Mouse (Mus musculus) hindbrain, embryonic 15.5 days (tissue): Measurements from ENCODE around the gene Magi1. TPM values are rescaled to one million over a fixed set of nuclear protein-coding genes. Genes with fewer than 3 reads are reported as not detected.

Experiments
- ATAC-seq: fragments of 200-750 bp; cut with Nextera tagmentation; 2 replicates; pipeline ENCODE4 v1.8.0; 2017; ENCODE audit warnings: low read depth, moderate number of reproducible peaks, moderate TSS enrichment; ENCODE audit not compliant: low FRiP score
- H3K27ac ChIP-seq: fragments of 300-500 bp; sonication (generic); replicated peaks from 2 replicates; pipeline ENCODE4 v1.5.1; 2015; ENCODE audit warnings: mild to moderate bottlenecking, inconsistent platforms
- H3K27me3 ChIP-seq: fragments of 300-500 bp; sonication (generic); 2 replicates; pipeline ENCODE4 v1.6.1; 2015; ENCODE audit warnings: control low read depth, inconsistent platforms
- H3K36me3 ChIP-seq: fragments of 300-500 bp; sonication (generic); 2 replicates; pipeline ENCODE4 v1.6.1; 2015; ENCODE audit warnings: control low read depth, inconsistent platforms
- H3K4me1 ChIP-seq: fragments of 300-500 bp; sonication (generic); replicated peaks from 2 replicates; pipeline ENCODE4 v1.6.1; 2015; ENCODE audit warnings: control low read depth, inconsistent platforms
- H3K4me2 ChIP-seq: fragments of 300-500 bp; sonication (generic); 2 replicates; pipeline ENCODE4 v1.6.1; 2015; ENCODE audit warnings: moderate library complexity, mild to moderate bottlenecking, inconsistent platforms
- H3K4me3 ChIP-seq: fragments of 300-500 bp; sonication (generic); 2 replicates; pipeline ENCODE4 v1.5.1; 2015; ENCODE audit warnings: mild to moderate bottlenecking, inconsistent platforms
- H3K9ac ChIP-seq: fragments of 300-500 bp; sonication (generic); 2 replicates; pipeline ENCODE4 v1.6.1; 2015; ENCODE audit warnings: inconsistent platforms
- H3K9me3 ChIP-seq: fragments of 300-500 bp; sonication (generic); 2 replicates; pipeline ENCODE4 v1.6.1; 2016; ENCODE audit warnings: control low read depth, inconsistent platforms
- WGBS: fragments of 180-500 bp; shearing (Covaris S2); methylation state at CpG from one replicate; pipeline ENCODE4 v1.1.7; 2015; 5-methylcytosine and 5-hydroxymethylcytosine counted together
- polyA plus RNA-seq: library from polyadenylated mRNA; unstranded; fragments of >200 nt; fragmentation: Nextera tagmentation; extraction: Ambion mirVana; gene quantifications from 2 replicates; pipeline ENCODE4 v1.2.1, GENCODE M21; 2015

Magi1 gene
- polyA plus RNA-seq, 1 experiment from 2014 or later: 30.4 TPM

GRCm38 (mm10) chr6:93913226-93913861, 370.4 kb downstream of the Magi1 start:
- Histone ChIP-seq H3K27me3 (no peaks in the 10 kb centered on the region), H3K4me3 (peak overlapping the region; percentile 58), H3K4me2 (peak overlapping the region; percentile 74), H3K9me3 (no peaks in the 10 kb centered on the region), H3K4me1 (peaks cover 48% of the 10 kb centered on the region), H3K9ac (peak overlapping the region; percentile 90), H3K27ac (peak overlapping the region; percentile 98), H3K36me3 (no peaks in the 10 kb centered on the region)
- under 1% methylated on average over 22 of the region's 22 CpGs for WGBS
- ATAC-seq: peak; percentile 55

GRCm38 (mm10) chr6:93912582-93913225, 371.0 kb downstream of the Magi1 start:
- peak overlapping the region; percentile 90 for H3K9ac ChIP-seq
- peak overlapping the region; percentile 58 for H3K4me3 ChIP-seq
- H3K4me1 ChIP-seq: peaks cover 48% of the 10 kb centered on the region
- peak overlapping the region; percentile 74 for H3K4me2 ChIP-seq
- ATAC-seq: peak; percentile 86
- H3K9me3 ChIP-seq: no peaks in the 10 kb centered on the region
- no peaks in the 10 kb centered on the region for H3K27me3 ChIP-seq
- H3K27ac ChIP-seq: peak overlapping the region; percentile 98
- H3K36me3 ChIP-seq: no peaks in the 10 kb centered on the region
- under 1% methylated on average over 20 of the region's 20 CpGs for WGBS

GRCm38 (mm10) chr6:93912003-93912581, 371.6 kb downstream of the Magi1 start:
- peak; percentile 25; the same call in 1 of the 2 replicates for ATAC-seq
- Histone ChIP-seq H3K27ac (peak overlapping the region; percentile 98), H3K36me3 (no peaks in the 10 kb centered on the region), H3K27me3 (no peaks in the 10 kb centered on the region), H3K4me1 (peaks cover 48% of the 10 kb centered on the region), H3K9me3 (no peaks in the 10 kb centered on the region), H3K9ac (peak overlapping the region; percentile 90), H3K4me2 (peak overlapping the region; percentile 74), H3K4me3 (peak overlapping the region; percentile 58)
- WGBS: 6% methylated on average over 8 of the region's 8 CpGs

- H3K27ac ChIP-seq: peak overlapping the region; percentile 98
- 27% methylated on average over 2 of the region's 2 CpGs for WGBS
- H3K4me2 ChIP-seq: peak overlapping the region; percentile 74
- ATAC-seq: no peak
- H3K9ac ChIP-seq: peak overlapping the region; percentile 90
- H3K27me3 ChIP-seq: no peaks in the 10 kb centered on the region
- H3K4me3 ChIP-seq: peak overlapping the region; percentile 58
- peaks cover 48% of the 10 kb centered on the region for H3K4me1 ChIP-seq
- H3K36me3 ChIP-seq: no peaks in the 10 kb centered on the region
- no peaks in the 10 kb centered on the region for H3K9me3 ChIP-seq
Observed at GRCm38 (mm10) chr6:93911420-93911819, 372.3 kb downstream of the Magi1 start.

- Histone ChIP-seq H3K27me3 (no peaks in the 10 kb centered on the region), H3K4me1 (peaks cover 48% of the 10 kb centered on the region), H3K27ac (no peak overlapping the region), H3K9me3 (no peaks in the 10 kb centered on the region), H3K9ac (no peak overlapping the region), H3K4me2 (peak overlapping the region; percentile 74), H3K36me3 (no peaks in the 10 kb centered on the region), H3K4me3 (peak overlapping the region; percentile 58; the same call in 1 of the 2 replicates)
- 60% methylated on average over 4 of the region's 4 CpGs for WGBS
- ATAC-seq: no peak
Observed at GRCm38 (mm10) chr6:93909976-93910375, 373.7 kb downstream of the Magi1 start.

- H3K4me2 ChIP-seq: no peak overlapping the region
- H3K4me3 ChIP-seq: no peak overlapping the region
- H3K27me3 ChIP-seq: no peaks in the 10 kb centered on the region
- no peaks in the 10 kb centered on the region for H3K9me3 ChIP-seq
- no peak overlapping the region for H3K27ac ChIP-seq
- no peak overlapping the region for H3K9ac ChIP-seq
- no peaks in the 10 kb centered on the region for H3K36me3 ChIP-seq
- 93% methylated on average over 2 of the region's 2 CpGs for whole genome bisulfite sequencing
- ATAC-seq: no peak
- peaks cover 14% of the 10 kb centered on the region for H3K4me1 ChIP-seq
Observed at GRCm38 (mm10) chr6:93904987-93905386, 378.7 kb downstream of the Magi1 start.

- Histone ChIP-seq H3K4me3 (no peak overlapping the region), H3K9ac (no peak overlapping the region), H3K36me3 (no peaks in the 10 kb centered on the region), H3K4me2 (no peak overlapping the region), H3K4me1 (no peaks in the 10 kb centered on the region), H3K27me3 (no peaks in the 10 kb centered on the region), H3K27ac (no peak overlapping the region), H3K9me3 (no peaks in the 10 kb centered on the region)
- ATAC-seq: no peak
- 85% methylated on average over 2 of the region's 2 CpGs for WGBS
Observed at GRCm38 (mm10) chr6:93902239-93902638, 381.5 kb downstream of the Magi1 start.

- Histone ChIP-seq H3K27ac (no peak overlapping the region), H3K4me1 (no peaks in the 10 kb centered on the region), H3K36me3 (no peaks in the 10 kb centered on the region), H3K4me3 (no peak overlapping the region), H3K9me3 (no peaks in the 10 kb centered on the region), H3K27me3 (no peaks in the 10 kb centered on the region), H3K9ac (no peak overlapping the region), H3K4me2 (no peak overlapping the region)
- ATAC-seq: no peak
- WGBS: 94% methylated on average over 2 of the region's 2 CpGs
Observed at GRCm38 (mm10) chr6:93901408-93901807, 382.3 kb downstream of the Magi1 start.

- H3K4me3 ChIP-seq: no peak overlapping the region
- no peak for ATAC-seq
- H3K36me3 ChIP-seq: no peaks in the 10 kb centered on the region
- 0 out of 2 replicates have a peak, but pooled peaks cover 3% of the 10 kb centered on the region for H3K4me1 ChIP-seq
- H3K27ac ChIP-seq: no peak overlapping the region
- WGBS: 59% methylated on average over 2 of the region's 2 CpGs
- H3K4me2 ChIP-seq: no peak overlapping the region
- H3K27me3 ChIP-seq: no peaks in the 10 kb centered on the region
- no peak overlapping the region for H3K9ac ChIP-seq
- H3K9me3 ChIP-seq: no peaks in the 10 kb centered on the region
Observed at GRCm38 (mm10) chr6:93897512-93897911, 386.2 kb downstream of the Magi1 start.

GRCm38 (mm10) chr6:93895721-93896120, 388.0 kb downstream of the Magi1 start:
- Histone ChIP-seq H3K27ac (no peak overlapping the region), H3K4me3 (no peak overlapping the region), H3K27me3 (no peaks in the 10 kb centered on the region), H3K36me3 (no peaks in the 10 kb centered on the region), H3K4me1 (0 out of 2 replicates have a peak, but pooled peaks cover 3% of the 10 kb centered on the region), H3K9me3 (no peaks in the 10 kb centered on the region), H3K9ac (no peak overlapping the region), H3K4me2 (no peak overlapping the region)
- ATAC-seq: no peak
- 78% methylated on average over 2 of the region's 2 CpGs for WGBS

GRCm38 (mm10) chr6:93893956-93894355, 389.8 kb downstream of the Magi1 start:
- Histone ChIP-seq H3K9me3 (no peaks in the 10 kb centered on the region), H3K4me2 (no peak overlapping the region), H3K27ac (no peak overlapping the region), H3K4me3 (no peak overlapping the region), H3K4me1 (peaks cover 12% of the 10 kb centered on the region), H3K9ac (no peak overlapping the region), H3K27me3 (no peaks in the 10 kb centered on the region), H3K36me3 (no peaks in the 10 kb centered on the region)
- 80% methylated on average over 7 of the region's 7 CpGs for WGBS
- no peak for ATAC-seq

GRCm38 (mm10) chr6:93892922-93893321, 390.8 kb downstream of the Magi1 start:
- Histone ChIP-seq H3K27me3 (no peaks in the 10 kb centered on the region), H3K9ac (no peak overlapping the region), H3K36me3 (no peaks in the 10 kb centered on the region), H3K4me2 (no peak overlapping the region), H3K4me3 (no peak overlapping the region), H3K27ac (no peak overlapping the region), H3K4me1 (peaks cover 12% of the 10 kb centered on the region), H3K9me3 (no peaks in the 10 kb centered on the region)
- ATAC-seq: no peak
- WGBS: 31% methylated on average over 5 of the region's 5 CpGs
